Comparison of ENCODE assay signal across 19 mouse cellular contexts in genomic region chr4:155184248-155185070, GRCm38 (mm10). TPM values are rescaled to one million over a fixed set of nuclear protein-coding genes. Genes with fewer than 3 reads are reported as not detected.
A peak's percentile ranks its signal among the peaks of the same experiment; 100 is the strongest.
DNase-seq lines count a peak whose midpoint lies in the region; ATAC-seq lines count a peak whose summit lies in the region.
"Had no signal": no experiment of that assay in that cellular context is flagged by ENCODE, and none has a peak within 500 bp of the region (broad histone marks: within the 10 kb centered on the region; RNA-seq: fewer than 3 reads in every experiment).

No protein-coding gene starts in this region.

- no peak overlapping the region for H3K9ac ChIP-seq in embryonic facial prominence, embryonic 13.5 days
- no peak overlapping the region for H3K9ac ChIP-seq in hindbrain, embryonic 15.5 days
- H3K9ac ChIP-seq in hindbrain, embryonic 11.5 days (ENCODE audit: low read depth, low read length) = no peak overlapping the region
- no peak overlapping the region for H3K9ac ChIP-seq in midbrain, embryonic 12.5 days (replicated peaks)
- no peak overlapping the region for H3K9ac ChIP-seq in midbrain, embryonic 14.5 days (replicated peaks; ENCODE audit: low read length)
- peak overlapping the region; percentile 4; the same call in 1 of the 2 replicates for H3K9ac ChIP-seq in stomach, embryonic 15.5 days

- no peaks in the 10 kb centered on the region for H3K27me3 ChIP-seq in embryonic facial prominence, embryonic 13.5 days
- no peaks in the 10 kb centered on the region for H3K27me3 ChIP-seq in embryonic facial prominence, embryonic 10.5 days (replicated peaks; ENCODE audit: low read depth, poor library complexity, severe bottlenecking)
- no peaks in the 10 kb centered on the region for H3K27me3 ChIP-seq in hindbrain, embryonic 15.5 days
- H3K27me3 ChIP-seq in hindbrain, embryonic 11.5 days (ENCODE audit: control insufficient read depth, insufficient read depth, low read length) = no peaks in the 10 kb centered on the region
- H3K27me3 ChIP-seq in midbrain, embryonic 12.5 days = no peaks in the 10 kb centered on the region
- H3K27me3 ChIP-seq in midbrain, embryonic 14.5 days (ENCODE audit: control insufficient read depth, insufficient read depth, low read length) = no peaks in the 10 kb centered on the region
- H3K27me3 ChIP-seq in stomach, embryonic 15.5 days (replicated peaks) = no peaks in the 10 kb centered on the region
- H3K27me3 ChIP-seq: Patski had no signal

- H3K36me3 ChIP-seq in embryonic facial prominence, embryonic 13.5 days = no peaks in the 10 kb centered on the region
- H3K36me3 ChIP-seq in embryonic facial prominence, embryonic 10.5 days (replicated peaks) = peaks cover 11% of the 10 kb centered on the region
- H3K36me3 ChIP-seq in hindbrain, embryonic 15.5 days = no peaks in the 10 kb centered on the region
- no peaks in the 10 kb centered on the region for H3K36me3 ChIP-seq in hindbrain, embryonic 11.5 days (ENCODE audit: control insufficient read depth, insufficient read depth, low read length)
- H3K36me3 ChIP-seq in midbrain, embryonic 12.5 days = no peaks in the 10 kb centered on the region
- no peaks in the 10 kb centered on the region for H3K36me3 ChIP-seq in midbrain, embryonic 14.5 days (ENCODE audit: control insufficient read depth, insufficient read depth, low read length)
- H3K36me3 ChIP-seq in stomach, embryonic 15.5 days = no peaks in the 10 kb centered on the region

- 80% methylated on average over 18 of the region's 18 CpGs for WGBS in embryonic facial prominence, embryonic 13.5 days
- 88% methylated on average over 18 of the region's 18 CpGs for WGBS in embryonic facial prominence, embryonic 10.5 days
- WGBS in hindbrain, embryonic 15.5 days = 72% methylated on average over 18 of the region's 18 CpGs
- WGBS in hindbrain, embryonic 11.5 days = 88% methylated on average over 18 of the region's 18 CpGs
- WGBS in midbrain, embryonic 12.5 days = 89% methylated on average over 18 of the region's 18 CpGs
- 86% methylated on average over 18 of the region's 18 CpGs for WGBS in midbrain, embryonic 14.5 days
- WGBS in stomach, embryonic 15.5 days = 57% methylated on average over 18 of the region's 18 CpGs

- peaks cover 72% of the 10 kb centered on the region for H3K4me1 ChIP-seq in embryonic facial prominence, embryonic 13.5 days
- H3K4me1 ChIP-seq in embryonic facial prominence, embryonic 10.5 days = peaks cover 82% of the 10 kb centered on the region
- peaks cover 63% of the 10 kb centered on the region for H3K4me1 ChIP-seq in hindbrain, embryonic 15.5 days (replicated peaks)
- peaks cover 18% of the 10 kb centered on the region for H3K4me1 ChIP-seq in hindbrain, embryonic 11.5 days (replicated peaks; ENCODE audit: control insufficient read depth, insufficient read depth, low read length)
- peaks cover 47% of the 10 kb centered on the region for H3K4me1 ChIP-seq in midbrain, embryonic 12.5 days
- peaks cover 20% of the 10 kb centered on the region for H3K4me1 ChIP-seq in midbrain, embryonic 14.5 days (ENCODE audit: control insufficient read depth, insufficient read depth, low read length)
- H3K4me1 ChIP-seq in stomach, embryonic 15.5 days = peaks cover 68% of the 10 kb centered on the region

- no peak for ATAC-seq in embryonic facial prominence, embryonic 13.5 days (ENCODE audit: insufficient number of reproducible peaks, insufficient read depth, low FRiP score, low TSS enrichment, low read depth)
- ATAC-seq in hindbrain, embryonic 15.5 days (ENCODE audit: low FRiP score, low read depth) = no peak
- ATAC-seq in hindbrain, embryonic 11.5 days (ENCODE audit: low FRiP score) = no peak
- no peak for ATAC-seq in midbrain, embryonic 12.5 days (ENCODE audit: low FRiP score, low read depth)
- no peak for ATAC-seq in midbrain, embryonic 14.5 days (ENCODE audit: low FRiP score, low TSS enrichment)
- ATAC-seq in stomach, embryonic 15.5 days (ENCODE audit: insufficient read depth, low FRiP score, low read depth) = peak; percentile 29; the same call in 1 of the 2 replicates
- ATAC-seq: forebrain, embryonic 16.5 days; Patski had no signal

- H3K4me3 ChIP-seq in embryonic facial prominence, embryonic 13.5 days = no peak overlapping the region
- H3K4me3 ChIP-seq in embryonic facial prominence, embryonic 10.5 days = no peak overlapping the region
- H3K4me3 ChIP-seq in hindbrain, embryonic 15.5 days = no peak overlapping the region
- no peak overlapping the region for H3K4me3 ChIP-seq in hindbrain, embryonic 11.5 days (ENCODE audit: low read depth, low read length)
- no peak overlapping the region for H3K4me3 ChIP-seq in midbrain, embryonic 12.5 days
- H3K4me3 ChIP-seq in midbrain, embryonic 14.5 days (replicated peaks; ENCODE audit: low read depth, low read length) = no peak overlapping the region
- no peak overlapping the region for H3K4me3 ChIP-seq in stomach, embryonic 15.5 days (replicated peaks)
- H3K4me3 ChIP-seq: erythroblast, embryonic 14.5 days had no signal

- no peaks in the 10 kb centered on the region for H3K9me3 ChIP-seq in embryonic facial prominence, embryonic 13.5 days
- H3K9me3 ChIP-seq in embryonic facial prominence, embryonic 10.5 days = no peaks in the 10 kb centered on the region
- H3K9me3 ChIP-seq in hindbrain, embryonic 15.5 days = no peaks in the 10 kb centered on the region
- no peaks in the 10 kb centered on the region for H3K9me3 ChIP-seq in hindbrain, embryonic 11.5 days (ENCODE audit: control insufficient read depth, low read length)
- no peaks in the 10 kb centered on the region for H3K9me3 ChIP-seq in midbrain, embryonic 12.5 days
- no peaks in the 10 kb centered on the region for H3K9me3 ChIP-seq in midbrain, embryonic 14.5 days (ENCODE audit: control insufficient read depth, low read length)
- H3K9me3 ChIP-seq in stomach, embryonic 15.5 days = no peaks in the 10 kb centered on the region

- no peak for DNase-seq in embryonic facial prominence, embryonic 10.5 days (ENCODE audit: low spot score)
- no peak for DNase-seq in hindbrain, embryonic 11.5 days (ENCODE audit: low spot score)
- DNase-seq in midbrain, embryonic 14.5 days = no peak
- no peak for DNase-seq in left cerebral cortex, adult 8-10 months (ENCODE audit: low spot score in 2 of 2)
- DNase-seq: cerebellum, adult 11 months; gastrocnemius, postnatal 10 days; kidney, postnatal 14 days; liver; lung, postnatal 36 days; right cerebral cortex, adult 18-20 months; spleen, adult 18-20 months; thymus, adult 18-20 months had no signal

- H3K27ac ChIP-seq in embryonic facial prominence, embryonic 13.5 days = peak overlapping the region; percentile 16; the same call in 1 of the 2 replicates
- H3K27ac ChIP-seq in embryonic facial prominence, embryonic 10.5 days (replicated peaks) = no peak overlapping the region
- H3K27ac ChIP-seq in hindbrain, embryonic 15.5 days (replicated peaks) = peak overlapping the region; percentile 11; the same call in 1 of the 2 replicates
- no peak overlapping the region for H3K27ac ChIP-seq in hindbrain, embryonic 11.5 days (ENCODE audit: low read depth, low read length)
- 0 out of 2 replicates have a peak overlapping the region, but pooled peaks have one; percentile 15 for H3K27ac ChIP-seq in midbrain, embryonic 12.5 days (replicated peaks)
- no peak overlapping the region for H3K27ac ChIP-seq in midbrain, embryonic 14.5 days (replicated peaks; ENCODE audit: low read depth, low read length)
- H3K27ac ChIP-seq in stomach, embryonic 15.5 days = peak overlapping the region; percentile 51

- H3K4me2 ChIP-seq in embryonic facial prominence, embryonic 13.5 days = no peak overlapping the region
- H3K4me2 ChIP-seq in hindbrain, embryonic 15.5 days = no peak overlapping the region
- H3K4me2 ChIP-seq in hindbrain, embryonic 11.5 days (replicated peaks; ENCODE audit: low read depth, low read length) = no peak overlapping the region
- H3K4me2 ChIP-seq in midbrain, embryonic 12.5 days (replicated peaks) = no peak overlapping the region
- no peak overlapping the region for H3K4me2 ChIP-seq in midbrain, embryonic 14.5 days (ENCODE audit: low read length)
- peak overlapping the region; percentile 6; the same call in 1 of the 2 replicates for H3K4me2 ChIP-seq in stomach, embryonic 15.5 days

RNA-seq across cellular contexts. Expression of gene Ski, which starts 37.9 kb away (rescaled TPM):
- polyA plus RNA-seq in embryonic facial prominence, embryonic 13.5 days (2015; fragmentation: Nextera tagmentation; extraction: Ambion mirVana) = 21.5 and 24.9 TPM in 2 replicates
- 8.5 and 10.7 TPM in 2 replicates for polyA plus RNA-seq in embryonic facial prominence, embryonic 10.5 days (2016; fragmentation: Nextera tagmentation; extraction: Ambion mirVana)
- 11.3 and 11.9 TPM in 2 replicates for polyA plus RNA-seq in hindbrain, embryonic 15.5 days (2015; fragmentation: Nextera tagmentation; extraction: Ambion mirVana)
- polyA plus RNA-seq in hindbrain, embryonic 11.5 days (2014; fragmentation: Nextera tagmentation; extraction: Ambion mirVana) = 13.4 and 21.0 TPM in 2 replicates
- polyA plus RNA-seq in midbrain, embryonic 12.5 days (2016; fragmentation: Nextera tagmentation; extraction: Ambion mirVana) = 11.2 and 12.2 TPM in 2 replicates
- 14.3 and 15.4 TPM in 2 replicates for polyA plus RNA-seq in midbrain, embryonic 14.5 days (2014; fragmentation: Nextera tagmentation; extraction: Ambion mirVana)
- 16.2 and 16.6 TPM in 2 replicates for polyA plus RNA-seq in stomach, embryonic 15.5 days (2015; fragmentation: Nextera tagmentation; extraction: Ambion mirVana)
- 100 to 1,000 TPM; 118 to 126 (median 121) TPM for total RNA-seq in left cerebral cortex, adult 8-10 months (2022)

Comparison
In these comparisons a context has a peak if more than half of its experiments do, and no peak if none do; other contexts are left out.
1. H3K27ac ChIP-seq: peak in embryonic facial prominence, embryonic 13.5 days (single experiment), hindbrain, embryonic 15.5 days (single experiment), midbrain, embryonic 12.5 days (single experiment) and stomach, embryonic 15.5 days (single experiment); none in embryonic facial prominence, embryonic 10.5 days (single experiment), hindbrain, embryonic 11.5 days (single experiment) and midbrain, embryonic 14.5 days (single experiment).